Mouse (Mus musculus) gastrocnemius, postnatal 4 days (tissue): ENCODE results near the gene Surf4. TPM values are rescaled to one million over a fixed set of nuclear protein-coding genes. Genes with fewer than 3 reads are reported as not detected.
"Not testable (repeated sequence)": the region's sequence is repeated elsewhere in the genome, so short reads cannot be mapped to it uniquely, and the experiment has no call there.

Source experiments
- DNase-seq, 2 experiments: peaks; one replicate each; pipeline ENCODE4 v3.0.0; 2021 to 2022; ENCODE audit warnings: low spot score in 2 of 2, mixed read lengths in 2 of 2
- total RNA-seq, 2 experiments: library from RNA; stranded (reverse); gene quantifications; 2 replicates each; pipeline ENCODE4 v1.2.3; 2021

Surf4 gene
- total RNA-seq, 2 experiments from 2014 or later: 116 to 119 TPM

GRCm38 (mm10) chr2:26906431-26906830 lies 27.3 kb downstream of the Surf4 start:
- DNase-seq: no peak

DNA sequence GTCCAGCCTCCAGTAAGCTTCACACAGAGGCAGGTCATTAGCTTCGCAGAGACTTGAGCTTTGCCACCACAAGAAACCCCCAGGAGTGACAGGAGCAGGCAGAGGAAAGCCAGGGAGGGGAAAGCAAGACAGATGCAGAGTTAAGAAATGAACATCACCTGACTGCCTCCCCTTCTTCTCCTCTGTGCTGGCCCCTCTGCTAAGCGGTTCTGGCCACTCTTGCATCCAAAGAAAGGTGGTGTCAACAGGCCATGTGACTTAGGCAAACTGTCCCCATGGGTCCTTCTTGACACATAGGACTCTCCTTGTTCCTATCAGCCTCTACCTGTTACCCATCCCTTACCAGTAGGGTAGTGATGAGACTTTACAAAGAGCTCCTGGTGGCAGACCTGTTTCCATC lies 27.8 kb downstream of the Surf4 start:
- DNase-seq: no peak

- DNase-seq: no peak
Measured at GRCm38 (mm10) chr2:26903311-26903710, 30.4 kb downstream of the Surf4 start.

GRCm38 (mm10) chr2:26902467-26903220 lies 31.1 kb downstream of the Surf4 start, which contains the start of gene Surf6:
TSS of gene Surf6 (minus strand) at chr2:26902879.
- peak; percentile 79 to 90 for DNase-seq

- DNase-seq: no peak
Measured at GRCm38 (mm10) chr2:26901834-26902400, 31.8 kb downstream of the Surf4 start.

DNA sequence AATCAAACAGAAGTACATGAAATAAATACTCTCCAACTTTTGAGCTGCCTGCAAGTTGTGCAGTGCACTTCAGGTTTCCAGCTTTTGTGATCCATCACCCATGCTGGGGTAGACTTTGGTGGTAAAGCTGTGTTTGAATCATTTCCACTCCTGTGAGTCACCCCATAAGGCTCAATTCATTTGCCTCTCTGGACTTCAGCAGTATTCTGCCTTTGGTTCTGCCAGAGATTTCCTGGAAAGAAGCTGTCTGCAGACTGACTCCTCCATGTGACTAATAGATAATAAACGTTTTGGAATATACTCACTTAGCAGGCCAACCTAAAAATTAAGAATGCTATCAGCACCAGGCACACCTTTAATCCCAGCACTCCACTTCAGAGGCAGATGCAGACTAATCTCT lies 33.0 kb downstream of the Surf4 start:
- DNase-seq: no peak

DNA sequence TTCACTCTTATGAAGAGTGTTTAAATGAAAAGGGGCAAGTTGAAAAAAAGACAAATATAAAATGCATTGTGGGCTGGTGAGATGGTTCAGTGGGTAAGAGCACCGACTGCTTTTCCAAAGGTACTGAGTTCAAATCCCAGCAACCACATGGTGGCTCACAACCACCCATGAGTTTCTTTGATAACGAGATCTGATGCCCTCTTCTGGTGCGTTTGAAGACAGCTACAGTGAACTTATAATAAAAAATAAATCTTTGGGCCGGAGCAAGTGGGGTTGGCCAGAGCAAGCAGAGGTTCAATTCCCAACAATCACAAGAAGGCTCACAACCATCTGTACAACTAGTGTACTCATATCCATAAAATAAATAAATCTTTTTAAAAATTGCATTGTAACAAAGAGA lies 37.8 kb downstream of the Surf4 start:
- no peak for DNase-seq

DNA sequence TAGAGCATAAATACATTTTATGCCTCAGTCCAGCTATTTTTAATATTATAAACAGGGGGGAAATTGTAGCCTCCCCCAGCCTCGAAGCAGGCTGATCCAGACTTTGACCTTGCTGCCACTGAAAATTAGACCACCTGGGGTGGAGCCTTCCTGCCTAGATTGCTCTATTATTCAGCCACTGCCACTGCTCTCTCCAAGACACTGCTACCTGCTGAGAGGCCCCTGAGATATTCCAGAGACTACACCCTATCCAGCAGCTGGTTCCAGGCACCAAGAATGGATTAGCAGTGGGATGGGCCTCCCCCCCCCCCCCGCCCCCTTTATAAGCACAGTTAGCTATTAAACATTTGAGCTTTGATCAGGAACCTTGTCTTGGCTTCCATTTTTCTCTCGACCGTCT lies 47.6 kb downstream of the Surf4 start:
- DNase-seq: not testable (repeated sequence)

GRCm38 (mm10) chr2:26885541-26885940 lies 48.2 kb downstream of the Surf4 start:
- DNase-seq: not testable (repeated sequence)

GRCm38 (mm10) chr2:26878571-26878970 lies 55.2 kb downstream of the Surf4 start:
- no peak for DNase-seq

GRCm38 (mm10) chr2:26870666-26871065 lies 63.1 kb downstream of the Surf4 start:
- no peak for DNase-seq

Other genes with a start within 250 kb of the Surf4 start
- not detected for gene Abo, start 68.9 kb downstream of the Surf4 start, total RNA-seq
- gene Surf6, start 31.0 kb downstream of the Surf4 start, total RNA-seq: 10 to 100 TPM; 15.7 to 17.6 TPM
- 10 to 100 TPM; 30.6 to 34.7 TPM for gene Med22, start 23.3 kb downstream of the Surf4 start, total RNA-seq
- 100 to 1,000 TPM; 463 to 500 TPM for gene Rpl7a, start 23.2 kb downstream of the Surf4 start, total RNA-seq
- gene Surf2, start 17.6 kb downstream of the Surf4 start, total RNA-seq: 10 to 100 TPM; 15.5 to 17.8 TPM
- gene Surf1, start 17.4 kb downstream of the Surf4 start, total RNA-seq: 10 to 100 TPM; 38.9 to 44.9 TPM
- not detected for gene Stkld1, start 119 bp upstream of the Surf4 start, total RNA-seq
- gene Rexo4, start 30.5 kb upstream of the Surf4 start, total RNA-seq: 10 to 100 TPM; 23.8 to 29.4 TPM
- under 1 TPM; 0.05 to 0.21 TPM for gene Adamts13, start 39.5 kb upstream of the Surf4 start, total RNA-seq
- gene Cacfd1, start 76.0 kb upstream of the Surf4 start, total RNA-seq: 10 to 100 TPM; 34.8 to 38.5 TPM
- under 1 TPM; 0.32 to 0.49 TPM for gene Slc2a6, start 94.1 kb upstream of the Surf4 start, total RNA-seq
- 100 to 1,000 TPM; 111 to 118 TPM for gene Mymk, start 138.3 kb upstream of the Surf4 start, total RNA-seq
- 1 to 10 TPM; 2.5 to 4.6 TPM for gene Adamtsl2, start 145.5 kb upstream of the Surf4 start, total RNA-seq
- gene Fam163b, start 208.6 kb upstream of the Surf4 start, total RNA-seq: under 1 TPM; 0.29 to 0.39 TPM
- gene Dbh, start 231.3 kb upstream of the Surf4 start, total RNA-seq: under 1 TPM; 0.20 to 0.36 TPM